Mouse (Mus musculus): ENCODE data around the gene Hsd11b1.
"Not testable (repeated sequence)": the region's sequence is repeated elsewhere in the genome, so short reads cannot be mapped to it uniquely, and the experiment has no call there.

Hsd11b1 gene

GRCm38 (mm10) chr1:193263955-193264598 is at the start of gene Hsd11b1:
TSS of gene Hsd11b1 (minus strand) at chr1:193264075.
- DNase-seq (ENCODE audit: low spot score) = no peak

DNA sequence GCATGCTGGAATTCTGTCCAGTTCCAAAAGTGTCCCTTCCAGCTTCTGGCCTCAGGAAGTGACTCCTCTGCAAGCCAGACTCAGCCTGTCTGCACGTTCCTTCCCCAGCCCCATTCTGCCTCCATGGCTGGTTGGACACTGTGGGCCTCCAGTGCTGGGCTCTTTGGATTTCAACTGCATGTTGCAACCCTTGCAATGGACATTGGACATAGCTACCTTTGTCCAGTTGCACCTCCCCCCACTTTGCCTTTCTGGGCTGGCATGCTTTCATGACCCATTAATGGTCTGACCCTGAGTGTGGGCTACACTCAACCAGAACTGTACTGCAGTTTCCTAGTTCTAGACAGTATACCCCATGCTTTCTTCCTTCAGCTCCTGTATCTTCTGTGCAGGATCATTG is 47.7 kb upstream of the Hsd11b1 start:
- DNase-seq (ENCODE audit: low spot score) = no peak

DNA sequence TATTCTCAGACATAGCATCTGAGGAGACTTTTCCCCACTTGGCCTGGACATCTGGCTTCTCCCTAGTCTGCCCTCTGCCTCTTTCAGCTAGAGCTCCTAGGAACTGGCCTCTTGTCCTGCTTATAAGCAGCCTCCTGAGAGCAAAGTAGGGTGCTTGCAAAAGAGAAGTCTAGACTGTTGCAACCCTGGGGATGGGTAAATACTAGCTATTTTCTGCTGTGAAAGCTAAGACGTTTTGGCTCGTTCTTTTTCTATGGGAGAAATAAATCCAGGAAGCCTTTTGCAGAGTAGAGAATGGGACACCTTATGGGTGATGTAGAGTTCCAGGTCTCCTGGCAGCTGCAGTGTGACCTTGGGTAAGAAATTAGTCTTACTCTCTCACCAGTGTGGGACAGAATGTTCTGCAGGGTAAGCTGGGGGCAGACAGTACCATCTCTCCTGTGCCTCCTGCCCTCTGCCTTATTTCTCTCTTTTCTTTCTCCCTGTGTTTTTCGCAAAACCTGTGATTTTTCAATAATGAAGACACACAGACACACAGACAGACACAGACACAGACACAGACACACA is 46.7 kb upstream of the Hsd11b1 start:
- no peak for DNase-seq (ENCODE audit: low spot score)

GRCm38 (mm10) chr1:193309785-193310518 is 46.1 kb upstream of the Hsd11b1 start:
- DNase-seq (ENCODE audit: low spot score) = no peak

DNA sequence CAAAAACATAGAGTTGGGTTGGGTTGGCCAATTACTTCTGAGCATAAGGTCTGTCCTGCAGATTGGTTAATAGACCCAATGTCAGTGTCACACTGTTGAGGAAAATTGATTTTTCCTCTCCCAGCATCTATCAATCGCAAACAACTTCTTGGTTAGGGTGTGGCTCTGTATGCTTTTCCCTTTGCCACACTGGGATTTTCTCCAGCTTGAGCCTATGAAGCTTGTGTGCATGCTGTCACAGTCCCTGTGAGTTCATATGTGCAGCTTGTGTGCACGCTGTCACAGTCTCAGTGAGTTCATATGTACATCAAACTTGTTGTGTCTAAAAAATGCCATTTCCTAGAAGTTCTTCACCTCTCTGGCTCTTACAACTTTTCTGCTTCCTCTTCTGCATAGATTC is 43.0 kb upstream of the Hsd11b1 start:
- no peak for DNase-seq (ENCODE audit: low spot score)

DNA sequence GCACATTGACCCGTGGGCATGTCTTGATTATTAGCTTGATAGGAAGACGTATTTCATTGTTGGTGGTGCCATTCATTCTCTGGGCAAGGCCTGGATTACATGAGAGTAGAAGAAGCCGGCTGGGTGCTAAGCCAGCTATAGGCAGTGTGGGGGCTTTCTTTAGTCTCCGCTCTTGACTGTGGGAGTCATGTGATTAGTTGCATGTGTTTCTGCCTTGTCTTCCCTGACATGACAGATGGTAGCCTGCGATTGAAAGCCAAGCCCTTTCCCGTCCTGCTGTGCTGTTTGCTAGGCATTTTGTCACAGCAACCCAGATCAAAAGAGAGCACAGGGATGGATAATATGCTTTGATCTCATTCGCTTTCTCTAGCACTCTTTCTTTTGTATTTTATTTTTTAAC is 41.5 kb upstream of the Hsd11b1 start:
- DNase-seq (ENCODE audit: low spot score) = no peak

GRCm38 (mm10) chr1:193303096-193303495 is 39.2 kb upstream of the Hsd11b1 start:
- DNase-seq (ENCODE audit: low spot score) = no peak

- DNase-seq (ENCODE audit: low spot score) = no peak
Observed at GRCm38 (mm10) chr1:193302093-193302405, 38.2 kb upstream of the Hsd11b1 start.

DNA sequence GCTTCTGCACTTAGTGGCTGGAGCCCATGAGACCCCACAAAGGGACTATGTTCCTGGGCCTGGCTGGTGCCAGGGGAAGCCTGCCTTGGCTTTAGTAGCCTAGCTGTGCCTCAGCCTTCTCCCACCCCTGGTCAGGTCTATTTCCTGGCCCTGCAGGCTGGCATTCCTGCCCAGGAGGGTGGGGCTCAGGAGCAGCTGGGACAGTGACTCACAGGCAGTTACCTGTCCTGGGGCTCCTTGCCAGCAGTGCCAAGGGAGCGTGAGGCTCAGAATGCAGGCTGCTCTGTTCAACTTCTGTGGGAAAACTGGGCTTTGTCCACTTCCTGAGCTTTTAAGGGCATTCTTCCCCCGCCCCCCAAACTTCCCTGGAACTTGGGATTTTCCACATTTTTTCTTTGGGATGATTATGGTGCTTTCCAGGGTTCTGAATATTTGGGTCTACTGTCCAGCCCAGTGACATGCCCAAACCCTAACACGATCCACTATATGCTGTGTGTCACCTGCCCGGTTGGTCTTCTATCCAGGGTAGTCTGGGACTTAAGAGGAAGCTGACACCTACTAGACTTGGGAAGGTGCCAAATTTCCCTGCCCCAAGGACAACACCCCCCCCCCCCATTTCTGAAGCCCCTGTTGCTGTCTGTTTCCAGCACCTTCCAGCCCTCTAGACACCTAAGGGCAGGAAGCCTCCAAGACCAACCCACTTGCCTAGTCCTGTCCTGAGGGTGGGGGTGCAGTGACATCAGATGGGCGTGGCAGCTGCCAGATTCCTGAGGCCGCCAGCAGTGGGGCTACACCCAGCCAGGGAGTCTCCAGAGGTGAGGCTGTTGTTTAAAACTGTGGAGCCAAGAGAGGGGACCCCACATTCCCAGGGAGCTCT is 37.6 kb upstream of the Hsd11b1 start:
- DNase-seq (ENCODE audit: low spot score) = no peak

GRCm38 (mm10) chr1:193299995-193300394 is 36.1 kb upstream of the Hsd11b1 start:
- DNase-seq (ENCODE audit: low spot score) = no peak

- DNase-seq (ENCODE audit: low spot score) = no peak
Observed at GRCm38 (mm10) chr1:193298141-193298765, 34.4 kb upstream of the Hsd11b1 start.

DNA sequence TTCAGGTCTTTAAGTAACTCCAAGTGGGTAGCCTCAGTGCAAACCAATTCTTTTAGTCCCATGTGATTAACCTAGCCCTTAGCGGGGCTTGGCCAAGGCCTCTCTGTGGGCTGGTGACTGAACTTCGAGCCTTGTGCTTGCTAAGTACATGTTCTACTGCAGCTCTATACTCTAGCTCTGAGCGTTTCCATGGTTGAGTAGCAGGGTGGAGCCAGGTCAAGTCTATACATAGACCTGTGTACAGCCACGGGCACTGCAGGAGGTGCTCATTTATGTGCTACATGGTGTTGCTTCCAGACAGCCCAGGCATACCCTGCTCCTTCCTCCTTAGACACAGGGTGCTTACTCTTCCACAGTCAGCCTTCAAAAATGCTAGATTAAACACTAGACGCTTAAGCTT is 32.0 kb upstream of the Hsd11b1 start:
- no peak for DNase-seq (ENCODE audit: low spot score)

GRCm38 (mm10) chr1:193293926-193294325 is 30.1 kb upstream of the Hsd11b1 start:
- DNase-seq (ENCODE audit: low spot score) = no peak

- no peak for DNase-seq (ENCODE audit: low spot score)
Observed at GRCm38 (mm10) chr1:193293039-193293438, 29.2 kb upstream of the Hsd11b1 start.

DNA sequence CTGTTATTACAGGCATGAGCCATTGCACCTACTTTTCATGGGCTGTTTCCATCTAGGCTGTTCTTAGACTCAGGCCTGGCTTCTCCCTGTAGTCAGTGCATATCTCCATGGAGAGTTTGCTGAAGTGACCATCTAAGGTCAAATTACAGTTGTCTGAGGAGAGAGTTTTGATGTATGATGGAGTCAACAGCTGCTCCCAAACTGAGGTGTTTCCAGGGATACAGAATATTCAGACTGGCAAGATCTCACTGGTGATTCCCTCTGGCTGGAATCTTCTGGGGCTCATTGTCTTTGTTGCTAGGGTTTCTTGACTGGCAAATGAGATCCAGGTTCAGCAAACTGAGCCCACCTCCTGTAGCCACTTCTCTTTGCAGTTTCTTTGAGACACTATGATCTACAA is 26.8 kb upstream of the Hsd11b1 start:
- DNase-seq (ENCODE audit: low spot score) = no peak

DNA sequence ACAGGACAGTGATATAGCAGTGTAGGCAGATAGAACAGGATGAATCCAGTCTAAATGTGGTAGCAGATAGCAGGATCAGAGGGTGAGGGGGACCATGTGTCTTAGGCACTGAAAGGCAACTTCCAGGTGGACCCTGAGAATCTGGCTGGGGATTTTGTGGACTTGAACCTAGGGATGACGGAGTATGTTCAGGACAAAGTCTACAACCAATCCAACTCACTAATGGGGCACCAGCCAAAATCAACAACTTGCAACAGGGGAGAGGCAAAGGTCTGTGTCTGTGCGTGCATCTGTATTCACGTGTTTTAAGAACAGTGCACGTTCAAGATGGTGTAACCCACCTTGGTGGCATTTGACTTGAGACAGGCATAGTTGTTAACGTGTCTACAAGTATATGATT is 26.0 kb upstream of the Hsd11b1 start:
- no peak for DNase-seq (ENCODE audit: low spot score)

- no peak for DNase-seq (ENCODE audit: low spot score)
Observed at GRCm38 (mm10) chr1:193289076-193289475, 25.2 kb upstream of the Hsd11b1 start.

DNA sequence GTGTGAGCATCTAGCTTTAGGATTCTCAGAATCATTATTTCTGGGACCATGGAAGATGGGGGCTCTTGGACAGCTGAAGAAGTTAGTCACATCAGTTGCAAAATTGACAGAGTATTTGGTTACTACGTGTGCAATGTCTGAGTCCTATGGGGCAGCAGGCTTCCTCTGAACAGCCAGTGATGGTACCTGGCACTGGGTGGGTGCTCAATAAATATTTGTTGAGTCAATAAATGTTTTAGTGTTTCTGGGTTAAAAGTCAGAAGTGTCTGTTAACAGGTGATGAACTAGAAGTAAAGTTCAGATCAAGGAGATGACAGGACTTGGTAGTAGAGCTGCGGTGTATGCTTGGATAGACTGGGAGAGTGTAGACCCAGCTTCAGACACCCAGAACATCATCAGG is 23.7 kb upstream of the Hsd11b1 start:
- no peak for DNase-seq (ENCODE audit: low spot score)

GRCm38 (mm10) chr1:193285766-193286325 is 22.0 kb upstream of the Hsd11b1 start:
- not testable (repeated sequence) for DNase-seq (ENCODE audit: low spot score)

- DNase-seq (ENCODE audit: low spot score) = no peak
Observed at GRCm38 (mm10) chr1:193284228-193284779, 20.4 kb upstream of the Hsd11b1 start.

- DNase-seq (ENCODE audit: low spot score) = no peak
Observed at GRCm38 (mm10) chr1:193281344-193281743, 17.5 kb upstream of the Hsd11b1 start.

GRCm38 (mm10) chr1:193279492-193279891 is 15.6 kb upstream of the Hsd11b1 start:
- no peak for DNase-seq (ENCODE audit: low spot score)

All from ovary, postnatal 36 days (tissue).